Mouse (Mus musculus) gastrocnemius, adult 8-10 months (tissue): Measurements from ENCODE around the gene En1. TPM values are rescaled to one million over a fixed set of nuclear protein-coding genes. Genes with fewer than 3 reads are reported as not detected.

Experiments
- DNase-seq, 2 experiments: peaks; one replicate each; pipeline ENCODE4 v3.0.0; 2022; ENCODE audit warnings: low spot score in 2 of 2
- total RNA-seq, 4 experiments: library from RNA; stranded (reverse); gene quantifications; 2 replicates each; pipeline ENCODE4 v1.2.4; 2022

The En1 gene
- total RNA-seq, 4 experiments from 2014 or later, result 6.0 to 7.7 (median 7.2) TPM

DNA sequence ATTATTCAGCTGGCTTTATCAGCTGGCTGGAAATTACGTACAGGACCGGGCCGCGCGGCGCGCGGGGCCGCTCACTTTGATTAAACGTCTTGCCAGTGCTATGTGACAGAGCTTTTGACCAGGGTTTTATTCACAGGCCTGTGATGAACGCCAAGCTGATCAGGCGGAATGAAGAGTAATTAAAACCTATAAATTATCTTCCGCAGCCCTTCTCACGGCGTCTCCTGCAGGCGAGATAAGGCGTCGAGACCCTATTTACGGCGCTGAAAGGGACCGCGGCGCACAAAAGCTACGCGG, 2.1 kb upstream of the En1 start:
- no peak for DNase-seq

DNA sequence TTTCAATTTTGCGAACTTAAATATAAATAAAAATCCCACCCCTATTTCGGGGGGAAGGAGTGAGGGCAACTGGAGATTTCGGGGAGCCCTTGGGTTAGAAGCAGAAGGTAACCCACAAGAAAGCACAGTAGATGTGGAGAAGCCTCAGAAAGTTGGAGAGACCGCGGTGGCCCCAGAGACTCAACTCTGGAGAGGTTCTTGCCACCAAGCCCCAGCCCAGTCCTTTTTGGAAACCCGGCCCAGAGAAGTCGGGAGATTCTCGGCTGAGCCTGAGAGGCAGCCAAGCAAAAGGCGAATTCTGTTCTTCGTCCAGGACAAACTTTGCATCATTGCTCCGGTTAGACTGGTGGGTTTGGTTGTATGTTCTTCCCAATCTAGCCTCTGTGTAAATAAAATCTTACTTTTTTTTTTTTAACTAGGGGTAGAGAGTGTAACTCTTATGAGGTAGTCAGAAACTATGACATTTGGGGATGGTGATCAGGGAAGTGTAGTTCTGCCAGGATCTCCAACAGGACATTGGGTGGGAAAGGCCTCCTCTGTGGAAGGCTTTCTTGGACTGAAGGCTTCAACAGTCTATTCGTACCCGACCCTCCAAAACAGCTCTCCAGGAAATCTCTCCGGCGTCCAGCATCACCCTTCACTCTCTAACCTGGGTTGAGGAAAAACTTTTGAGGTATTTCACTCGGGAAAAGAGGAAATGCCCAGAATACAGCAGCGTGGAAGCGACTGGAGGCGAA, 1.5 kb upstream of the En1 start:
- DNase-seq, result no peak

DNA sequence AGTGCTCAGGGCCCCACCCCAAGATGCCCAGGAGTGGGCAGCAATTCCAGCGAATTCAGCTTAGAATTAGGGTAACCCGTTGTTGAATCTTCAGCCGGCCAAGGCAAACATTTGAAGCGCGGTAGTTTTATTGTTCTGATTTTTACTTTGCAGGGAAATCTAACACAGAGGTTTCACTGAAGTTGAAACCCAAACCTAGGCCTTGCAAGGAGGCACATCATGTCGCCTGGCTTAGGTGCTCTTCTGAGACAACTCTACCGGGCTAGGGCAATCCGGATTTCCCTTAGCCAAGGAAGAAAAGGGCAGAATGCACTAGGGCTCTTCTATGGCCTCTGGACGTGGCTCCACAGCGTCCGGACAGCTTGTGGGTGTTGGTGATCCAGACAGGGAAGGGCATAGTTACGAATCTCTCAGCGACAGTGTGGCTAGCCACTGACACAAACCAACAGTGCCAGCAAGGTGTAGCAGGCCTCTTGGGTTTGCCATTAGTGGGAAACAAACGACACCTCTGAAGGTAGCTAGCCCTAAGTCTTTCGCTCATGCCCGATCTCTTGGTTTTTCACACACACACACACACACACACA, 873 bp upstream of the En1 start:
- no peak for DNase-seq

DNA sequence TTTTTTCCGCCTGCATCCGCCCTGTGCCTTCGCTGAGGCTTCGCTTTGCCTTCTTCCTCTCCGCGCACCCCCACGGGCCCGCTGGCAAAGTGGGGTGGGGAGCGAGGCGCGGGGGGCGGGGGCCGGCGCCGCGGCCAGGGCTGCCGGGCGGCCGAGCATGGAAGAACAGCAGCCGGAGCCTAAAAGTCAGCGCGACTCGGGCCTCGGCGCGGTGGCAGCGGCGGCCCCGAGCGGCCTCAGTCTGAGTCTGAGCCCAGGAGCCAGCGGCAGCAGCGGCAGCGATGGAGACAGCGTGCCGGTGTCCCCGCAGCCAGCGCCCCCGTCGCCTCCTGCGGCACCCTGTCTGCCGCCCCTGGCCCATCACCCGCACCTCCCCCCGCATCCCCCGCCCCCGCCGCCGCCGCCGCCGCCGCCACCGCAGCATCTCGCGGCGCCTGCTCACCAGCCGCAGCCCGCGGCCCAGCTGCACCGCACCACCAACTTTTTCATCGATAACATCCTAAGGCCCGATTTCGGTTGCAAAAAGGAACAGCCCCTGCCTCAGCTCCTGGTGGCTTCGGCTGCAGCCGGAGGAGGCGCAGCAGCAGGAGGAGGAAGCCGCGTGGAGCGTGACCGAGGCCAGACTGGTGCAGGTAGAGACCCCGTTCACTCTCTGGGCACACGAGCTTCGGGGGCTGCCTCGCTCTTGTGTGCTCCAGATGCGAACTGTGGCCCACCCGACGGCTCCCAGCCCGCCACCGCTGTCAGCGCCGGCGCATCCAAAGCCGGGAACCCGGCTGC, 848 bp downstream of the En1 start:
- DNase-seq, result peak in 1 of 2 experiments; percentile 13

DNA sequence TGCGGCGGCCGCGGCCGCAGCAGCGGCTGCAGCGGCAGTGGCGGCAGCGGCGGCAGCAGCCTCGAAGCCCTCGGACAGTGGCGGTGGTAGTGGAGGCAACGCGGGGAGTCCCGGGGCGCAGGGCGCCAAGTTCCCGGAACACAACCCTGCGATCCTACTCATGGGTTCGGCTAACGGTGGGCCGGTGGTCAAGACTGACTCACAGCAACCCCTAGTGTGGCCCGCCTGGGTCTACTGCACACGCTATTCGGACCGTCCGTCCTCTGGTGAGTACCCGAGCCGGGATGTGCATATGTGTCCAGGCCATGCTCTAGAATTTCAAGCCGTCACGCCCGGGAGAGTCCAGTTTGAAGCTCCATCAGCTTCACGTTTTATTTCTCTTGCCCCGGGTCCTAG, 1.4 kb downstream of the En1 start:
- no peak for DNase-seq

DNA sequence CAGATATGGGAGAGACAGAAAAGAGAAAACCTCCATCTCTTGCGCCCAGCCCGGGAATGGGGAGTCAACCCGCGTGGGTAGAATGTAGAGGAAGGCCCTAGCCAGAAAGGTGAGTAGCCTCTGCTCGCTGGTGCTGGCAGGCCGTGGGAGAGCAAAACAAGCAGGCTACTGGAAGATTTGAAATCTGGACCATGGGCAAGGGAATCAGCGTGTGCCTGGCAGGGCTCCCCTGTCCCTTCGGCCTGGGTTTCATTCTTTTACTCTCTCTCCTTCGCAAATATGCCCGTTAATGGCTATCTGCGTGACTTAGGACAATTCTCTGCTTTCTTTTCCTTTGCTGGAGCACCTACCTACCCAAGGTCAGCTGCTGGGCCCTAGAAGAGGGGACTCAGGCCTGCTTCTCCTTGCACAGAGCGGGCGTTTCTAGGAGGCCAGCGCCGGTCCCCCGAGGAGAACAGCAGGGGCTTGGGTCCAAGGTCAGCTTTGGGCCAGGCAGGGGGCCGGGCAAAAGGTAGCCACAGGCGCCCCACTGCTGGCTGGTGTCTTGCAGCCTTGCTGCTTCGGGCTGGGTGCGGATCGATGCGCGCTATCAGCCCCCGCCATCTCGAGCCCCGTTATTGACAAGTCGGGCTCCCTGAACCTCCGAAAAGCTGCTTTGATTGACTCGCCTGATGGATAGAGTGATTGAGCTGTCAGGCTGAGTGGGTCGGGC, 2.4 kb downstream of the En1 start:
- no peak for DNase-seq

DNA sequence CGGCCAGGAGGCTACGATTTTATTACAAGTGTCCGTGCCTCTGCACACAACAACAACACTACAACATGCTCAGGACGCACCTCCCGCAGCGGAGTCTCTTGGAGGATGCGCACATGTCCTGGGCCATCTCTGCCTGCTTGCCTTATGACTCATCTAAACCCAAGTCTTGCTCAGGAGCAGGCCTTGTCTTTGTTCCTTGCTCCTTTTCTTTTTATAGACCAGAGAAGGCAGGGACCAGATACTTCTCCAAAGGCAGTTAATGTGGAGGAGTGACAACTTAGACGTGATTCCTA, 2.9 kb downstream of the En1 start:
- no peak for DNase-seq

DNA sequence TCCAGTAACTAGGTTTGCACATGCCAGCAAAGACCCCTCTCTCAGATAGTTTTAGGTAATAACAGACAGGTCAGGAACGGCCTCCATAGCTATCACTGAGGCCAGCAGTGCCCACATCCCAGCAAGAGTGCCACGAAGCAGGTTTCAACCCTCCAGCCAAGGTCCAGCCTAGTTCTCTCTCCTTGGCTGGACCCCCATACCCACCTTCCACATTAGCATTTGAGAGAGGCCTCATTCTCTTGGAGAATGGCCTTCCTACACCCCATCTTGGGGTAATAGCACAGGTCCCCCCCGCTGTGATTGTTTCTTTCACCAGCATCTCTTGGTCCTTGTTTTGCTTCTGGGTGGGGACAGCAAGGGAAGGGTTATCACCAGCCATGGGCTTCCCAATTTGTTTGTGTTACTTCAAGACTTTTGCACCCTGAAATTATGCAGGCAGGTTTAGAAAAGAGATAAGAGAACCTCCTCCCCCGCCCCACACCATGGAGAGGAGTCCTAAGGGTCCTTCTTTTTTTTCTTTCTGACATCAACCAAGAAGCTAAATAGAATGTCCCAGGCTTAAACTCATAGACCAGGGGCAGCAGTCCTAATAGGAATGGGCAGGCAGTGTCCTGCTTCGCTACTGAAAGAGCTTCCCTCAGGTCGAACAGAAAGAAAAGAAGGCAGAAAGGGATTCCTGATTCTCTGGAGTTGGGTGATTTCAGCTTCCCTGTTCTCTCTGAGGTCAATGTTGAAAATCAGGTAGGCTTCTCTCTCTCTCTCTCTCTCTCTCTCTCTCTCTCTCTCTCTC, 3.5 kb downstream of the En1 start:
- no peak for DNase-seq

DNA sequence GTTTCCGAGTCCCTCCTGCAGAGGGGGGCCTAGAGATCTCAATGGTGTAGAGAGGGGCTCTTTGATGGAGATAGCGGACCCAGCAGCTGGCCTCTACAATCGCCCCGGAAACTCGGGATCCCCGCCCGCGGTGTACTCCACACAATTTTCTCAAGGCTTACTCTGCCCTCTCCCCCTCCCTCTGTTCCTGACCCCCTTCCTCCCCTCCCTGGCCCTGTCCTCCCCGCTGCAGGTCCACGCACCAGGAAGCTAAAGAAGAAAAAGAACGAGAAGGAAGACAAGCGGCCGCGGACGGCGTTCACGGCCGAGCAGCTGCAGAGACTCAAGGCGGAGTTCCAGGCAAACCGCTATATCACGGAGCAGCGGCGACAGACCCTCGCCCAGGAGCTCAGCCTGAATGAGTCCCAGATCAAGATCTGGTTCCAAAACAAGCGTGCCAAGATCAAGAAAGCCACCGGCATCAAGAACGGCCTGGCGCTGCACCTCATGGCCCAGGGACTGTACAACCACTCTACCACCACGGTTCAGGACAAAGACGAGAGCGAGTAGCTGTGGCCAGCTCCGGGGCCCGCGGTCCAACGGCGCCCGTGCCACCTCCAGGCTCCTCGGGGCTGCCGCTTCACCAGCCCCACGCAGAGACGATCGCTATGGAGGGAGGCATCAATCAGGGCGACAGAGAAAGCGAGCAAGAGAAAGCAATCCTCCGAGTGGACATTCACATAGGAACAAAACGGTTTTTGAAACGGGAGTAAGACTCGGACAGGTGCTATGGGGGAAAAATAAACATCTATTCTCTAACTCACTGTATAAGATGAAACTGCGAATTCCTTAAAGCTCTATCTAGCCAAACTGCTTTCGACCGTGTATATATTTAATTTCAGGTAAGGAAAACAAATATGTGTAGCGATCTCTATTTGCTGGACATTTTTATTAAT, 4.7 kb downstream of the En1 start:
- no peak for DNase-seq

DNA sequence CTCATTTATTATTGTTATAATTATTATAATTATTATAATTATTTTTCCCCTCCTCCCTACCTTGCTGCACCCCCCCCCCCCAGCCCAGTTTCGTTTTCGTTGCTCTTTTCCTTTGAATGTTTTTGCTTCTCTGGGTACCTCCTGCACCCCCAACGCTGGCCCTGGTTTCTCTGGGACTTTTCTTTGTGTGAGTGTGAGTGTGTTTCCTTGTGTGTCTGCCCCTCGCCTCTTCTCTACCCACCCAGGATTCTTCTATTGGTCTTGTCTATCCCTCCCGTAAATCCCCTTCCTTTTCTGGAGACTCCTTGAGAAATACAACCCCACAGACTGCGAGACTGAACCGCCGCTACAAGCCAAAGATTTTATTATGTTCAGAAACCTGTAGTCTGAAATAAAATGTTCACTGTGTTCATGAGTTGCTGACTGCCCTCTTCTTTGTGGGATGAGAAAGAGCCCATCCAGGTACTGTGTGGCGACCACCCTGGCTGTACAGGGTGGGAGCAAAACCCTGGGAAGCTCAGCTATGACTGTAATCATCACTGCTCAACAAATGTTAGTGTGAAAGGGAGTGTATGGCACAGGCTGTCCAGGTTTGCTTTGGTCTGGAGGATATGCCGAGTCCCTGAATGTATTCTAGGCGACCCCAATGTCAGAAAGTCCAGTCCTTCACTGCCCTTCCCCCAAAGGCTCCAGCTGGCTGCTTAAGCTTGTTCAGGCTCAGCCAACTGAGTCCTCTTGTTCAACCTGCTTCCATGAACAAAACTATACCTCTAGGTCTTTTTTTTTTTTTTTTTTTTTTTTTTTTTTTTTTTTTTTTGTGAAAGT, 5.6 kb downstream of the En1 start:
- DNase-seq, result no peak

DNA sequence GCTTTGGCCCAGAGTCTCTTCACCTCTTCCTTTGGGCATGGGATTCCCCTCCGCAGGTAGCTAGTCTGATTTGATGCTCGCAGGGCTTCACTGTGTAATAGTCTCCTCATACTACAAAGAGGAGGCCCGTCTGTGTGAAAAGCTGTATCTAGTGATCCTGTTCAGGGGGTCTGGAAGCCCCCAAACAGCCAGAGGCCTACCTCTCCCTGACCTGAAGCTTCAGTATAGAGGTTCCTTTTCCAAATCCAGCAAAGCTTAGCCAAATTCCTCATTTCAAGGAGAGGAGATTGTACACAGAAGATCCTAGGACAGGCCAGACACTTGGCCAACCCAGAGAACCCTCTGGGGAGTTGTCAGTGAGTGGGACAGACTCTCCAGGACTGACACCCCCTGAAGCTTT, 6.2 kb downstream of the En1 start:
- DNase-seq, result no peak

DNA sequence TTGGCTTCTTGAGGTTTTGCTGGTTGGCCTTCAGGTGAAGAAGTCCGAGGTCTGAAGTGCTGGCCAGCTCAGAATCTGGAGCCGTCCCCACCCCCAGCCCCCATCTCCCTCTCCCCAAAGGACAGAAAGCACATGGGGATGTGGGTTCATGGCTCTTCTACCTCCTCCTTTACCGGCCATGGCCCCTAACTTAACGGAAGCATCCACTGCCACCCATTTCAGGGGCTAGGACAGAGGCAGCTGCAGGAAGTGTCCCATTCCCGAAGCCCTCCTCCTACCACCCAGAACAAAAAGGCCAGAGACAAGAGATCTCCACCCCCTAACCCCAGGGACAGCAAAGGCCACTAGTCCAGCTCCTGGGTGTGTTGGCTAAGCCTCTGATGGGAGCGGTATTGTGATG, 7.4 kb downstream of the En1 start:
- no peak for DNase-seq

DNA sequence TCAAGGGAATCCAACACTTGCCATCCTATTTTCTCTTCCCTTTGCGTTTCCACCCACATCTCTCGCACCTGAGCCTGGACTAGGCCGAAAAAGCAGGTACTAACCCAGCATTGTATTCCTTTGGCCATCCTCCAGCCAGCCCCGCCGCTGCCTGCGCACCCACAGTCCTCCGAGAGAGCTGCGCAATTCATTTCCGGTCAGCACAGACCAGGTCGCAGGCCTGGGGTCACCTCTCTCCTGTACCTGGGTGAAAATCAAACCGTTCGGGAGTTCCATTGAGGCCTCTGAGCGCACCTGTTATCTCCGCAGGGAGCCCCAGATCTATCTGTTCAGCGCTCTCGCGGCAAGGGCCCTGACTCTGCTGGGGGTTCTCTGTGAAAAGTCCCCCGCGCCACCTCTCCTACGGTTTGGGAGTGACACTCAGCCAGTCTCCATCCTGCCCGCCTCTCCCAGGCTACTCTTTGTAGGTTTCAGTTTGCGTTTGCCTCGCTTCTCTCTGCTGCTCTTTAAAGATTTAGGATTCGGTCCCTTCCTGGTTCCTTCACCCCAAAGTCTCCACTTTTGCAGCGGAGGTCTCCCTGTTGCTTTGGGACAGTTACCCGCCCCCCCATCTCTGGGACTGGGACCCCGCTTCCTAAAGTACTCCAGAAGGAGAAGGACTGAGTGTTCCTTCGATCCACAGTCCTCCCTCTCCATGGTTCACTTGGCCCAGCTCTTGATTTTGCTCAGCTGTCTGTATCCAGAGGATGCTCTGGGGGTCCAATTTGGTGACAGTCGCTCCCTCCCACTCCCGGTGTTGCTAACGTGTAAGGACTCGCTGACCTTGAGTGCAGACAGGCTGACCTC, 11.5 kb downstream of the En1 start:
- DNase-seq, result no peak

DNA sequence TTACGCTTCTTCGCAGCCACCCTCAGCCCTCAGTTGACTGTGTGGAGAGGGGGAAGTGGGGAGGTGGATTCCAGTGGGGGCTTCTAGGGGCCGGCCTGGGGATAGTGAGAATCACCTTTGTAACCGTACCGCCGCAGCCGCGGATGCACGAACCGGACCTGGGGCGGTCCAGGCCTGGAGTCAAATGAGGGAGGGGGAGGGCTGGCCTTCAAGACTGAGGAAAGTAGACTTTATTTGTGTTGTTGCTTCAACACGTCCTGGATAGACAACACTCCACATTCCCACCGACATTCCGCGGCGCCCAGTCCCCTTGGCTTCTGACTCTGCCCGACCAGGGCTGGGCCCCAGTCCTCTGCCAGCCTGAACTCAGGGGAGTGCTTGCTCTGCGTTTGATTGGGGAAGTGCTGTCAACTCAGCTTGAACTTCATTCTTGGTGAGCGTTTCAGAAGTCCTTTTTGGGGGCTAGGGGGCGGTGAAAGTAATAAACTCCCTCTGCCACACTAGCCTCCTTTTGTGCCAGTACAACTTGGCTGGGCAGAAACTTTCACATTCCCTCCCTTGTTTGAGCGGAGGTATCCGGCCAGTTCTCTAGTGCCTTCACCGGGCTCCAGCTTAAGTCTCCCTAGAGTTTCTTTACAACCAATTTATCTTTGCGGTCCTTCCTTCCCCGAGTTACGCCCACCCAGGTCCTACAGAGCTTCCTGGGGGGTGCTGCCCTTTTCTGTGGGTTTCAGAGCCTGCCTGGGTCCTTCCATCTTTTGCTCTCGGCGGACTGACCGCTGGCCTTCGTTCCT, 12.3 kb downstream of the En1 start:
- DNase-seq, result no peak

DNA sequence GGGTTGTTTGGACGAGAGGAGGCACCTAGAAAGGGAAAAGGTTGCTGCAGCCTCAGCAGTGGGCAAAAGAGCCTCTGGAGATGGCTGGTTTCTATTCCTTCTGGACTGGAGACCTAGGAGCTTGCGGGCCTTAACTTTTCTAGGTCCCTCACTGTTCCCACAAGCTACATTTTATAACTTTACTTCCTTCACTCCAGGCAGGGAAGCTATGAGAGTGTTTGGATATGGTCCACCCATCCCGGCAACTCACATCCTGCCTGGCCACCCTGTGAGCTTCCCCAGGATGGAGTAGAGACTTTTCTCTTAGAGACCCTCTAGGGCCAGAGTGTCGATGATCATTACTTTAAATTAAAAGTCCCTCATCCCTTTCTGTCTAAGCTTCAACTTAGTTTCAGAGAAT, 13.3 kb downstream of the En1 start:
- DNase-seq, result no peak

DNA sequence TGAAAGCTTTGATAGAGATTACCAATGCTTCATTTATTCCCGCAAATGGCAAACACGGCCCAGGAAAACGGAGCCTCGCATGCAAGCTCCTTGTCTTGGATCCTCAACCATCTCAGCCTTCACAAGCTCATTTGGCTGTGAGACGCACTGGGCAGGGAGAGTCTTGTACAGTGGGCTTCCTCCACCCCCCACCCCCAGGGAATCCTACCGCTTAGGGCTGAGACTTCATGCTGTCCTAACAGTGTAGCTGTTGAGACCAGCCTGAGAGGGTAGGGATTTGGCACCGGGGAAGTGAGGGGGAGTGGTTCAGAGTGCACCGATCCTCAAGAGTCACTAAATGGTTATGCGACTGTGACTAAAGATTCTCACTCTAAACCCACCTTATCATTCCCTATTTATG, 13.7 kb downstream of the En1 start:
- no peak for DNase-seq

DNA sequence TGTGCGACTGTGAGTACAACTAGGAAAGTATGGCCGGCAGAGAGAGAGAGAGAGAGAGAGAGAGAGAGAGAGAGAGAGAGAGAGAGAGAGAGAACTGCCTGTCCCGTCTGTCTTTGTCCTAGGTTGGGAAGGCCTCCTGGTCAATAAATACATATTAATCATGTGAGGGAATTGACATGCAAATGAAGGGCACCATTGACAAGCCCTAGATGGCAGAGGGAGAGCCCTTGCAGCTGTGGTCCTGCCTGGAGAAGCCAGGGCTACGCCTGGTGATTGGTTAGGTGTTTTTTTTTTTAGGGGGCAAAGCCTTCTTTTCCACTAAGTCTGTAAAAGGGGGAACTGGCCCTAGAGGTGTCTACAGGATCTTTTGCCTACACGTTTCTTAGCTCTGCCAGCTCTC, 19.2 kb downstream of the En1 start:
- DNase-seq, result no peak
